Mouse (Mus musculus) layer of hippocampus, adult 9-11 months (tissue): Measurements from ENCODE around the gene Hnrnph1.

Experiments
- DNase-seq: peaks from one replicate; pipeline ENCODE4 v3.0.0; 2022

The Hnrnph1 gene

GRCm38 (mm10) chr11:50415563-50416241 is 38.9 kb downstream of the Hnrnph1 start:
- no peak for DNase-seq

DNA sequence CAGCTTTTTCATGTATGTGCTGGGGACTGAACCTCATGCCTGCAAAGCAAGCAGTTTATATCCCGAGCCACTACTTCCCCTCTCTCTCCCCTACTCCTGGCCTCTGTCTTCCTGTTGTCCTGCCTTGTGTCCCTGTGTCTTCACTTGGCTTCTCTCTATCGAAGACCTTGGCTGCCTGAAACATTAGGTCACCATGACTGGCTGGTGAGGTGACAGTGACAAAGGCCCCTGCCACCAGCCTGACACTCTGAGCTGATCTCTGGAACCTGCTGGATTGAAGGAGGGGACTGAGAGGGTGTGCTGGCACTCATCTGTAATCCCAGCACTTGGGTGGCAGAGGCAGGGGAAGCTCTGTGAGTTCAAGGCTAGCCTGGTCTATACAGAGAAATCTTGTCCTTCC is 41.1 kb downstream of the Hnrnph1 start:
- DNase-seq: no peak

- no peak for DNase-seq
Observed at GRCm38 (mm10) chr11:50421461-50421860, 44.7 kb downstream of the Hnrnph1 start.

GRCm38 (mm10) chr11:50421934-50422780 is 45.4 kb downstream of the Hnrnph1 start:
- peak; percentile 71 for DNase-seq

DNA sequence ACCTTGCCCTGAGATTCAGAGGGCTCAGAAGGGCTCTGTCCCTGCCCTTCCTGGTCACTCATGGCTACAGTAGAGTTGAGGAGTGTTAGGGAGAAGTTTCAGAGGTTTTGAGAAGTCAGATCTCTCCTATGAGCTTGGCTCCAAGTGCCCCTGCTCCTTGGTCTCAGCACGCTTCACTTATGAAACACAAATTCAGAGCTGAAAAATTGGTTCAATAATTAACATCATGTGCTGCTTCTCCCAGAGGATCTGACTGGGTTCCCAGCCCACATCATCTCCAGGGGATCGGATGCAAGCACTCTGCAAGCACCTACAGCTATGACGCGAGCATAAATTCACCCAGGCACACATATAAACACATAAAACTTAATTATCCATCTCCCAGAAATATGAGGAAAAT is 49.3 kb downstream of the Hnrnph1 start:
- DNase-seq: no peak

GRCm38 (mm10) chr11:50430277-50431133 is 53.7 kb downstream of the Hnrnph1 start, which contains the start of gene Rufy1:
TSS of gene Rufy1 (minus strand) at chr11:50431125.
- peak; percentile 82 for DNase-seq

DNA sequence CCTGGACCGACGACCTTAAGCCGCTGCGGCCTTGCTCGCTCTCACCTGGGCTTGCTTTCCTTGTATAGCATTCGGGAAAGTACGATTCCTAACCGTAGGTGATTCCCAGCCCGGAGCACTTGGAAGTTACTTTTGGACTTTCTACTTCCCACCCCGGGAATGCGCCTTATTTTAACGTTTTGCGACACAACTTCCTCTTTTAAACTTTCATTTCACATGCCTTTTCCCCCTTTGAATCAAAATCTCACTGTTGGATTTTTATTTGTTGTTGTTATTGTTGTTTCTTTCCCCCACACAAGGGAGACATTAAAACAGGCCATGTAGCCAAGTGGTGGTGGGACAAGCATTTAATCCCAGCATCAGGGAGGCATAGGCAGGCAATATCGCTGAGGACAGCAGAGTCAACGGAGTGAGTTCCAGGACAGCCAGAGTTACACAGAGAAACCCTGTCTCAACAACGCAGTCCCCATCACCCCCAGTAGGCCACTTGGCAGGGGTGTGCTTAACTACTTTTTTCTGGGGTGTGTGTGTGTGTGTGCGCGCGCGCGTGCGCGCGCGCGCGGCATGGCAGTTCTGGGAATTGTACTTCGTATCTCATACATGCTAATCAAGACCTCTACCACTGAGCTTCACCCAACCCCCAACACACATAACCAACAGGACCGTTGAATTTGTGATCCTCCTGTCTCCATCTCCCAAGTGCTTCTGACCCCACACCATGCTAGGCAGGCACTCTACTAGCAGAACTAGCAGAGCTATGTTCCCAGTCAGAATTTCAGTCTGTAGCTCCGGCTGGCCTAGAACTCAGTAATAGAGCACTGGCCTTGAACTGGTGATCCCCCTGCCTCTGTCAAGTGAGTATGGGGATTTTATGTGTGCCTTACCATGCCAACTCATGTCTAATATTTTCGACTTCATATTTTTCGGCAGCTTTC is 54.6 kb downstream of the Hnrnph1 start:
- no peak for DNase-seq

DNA sequence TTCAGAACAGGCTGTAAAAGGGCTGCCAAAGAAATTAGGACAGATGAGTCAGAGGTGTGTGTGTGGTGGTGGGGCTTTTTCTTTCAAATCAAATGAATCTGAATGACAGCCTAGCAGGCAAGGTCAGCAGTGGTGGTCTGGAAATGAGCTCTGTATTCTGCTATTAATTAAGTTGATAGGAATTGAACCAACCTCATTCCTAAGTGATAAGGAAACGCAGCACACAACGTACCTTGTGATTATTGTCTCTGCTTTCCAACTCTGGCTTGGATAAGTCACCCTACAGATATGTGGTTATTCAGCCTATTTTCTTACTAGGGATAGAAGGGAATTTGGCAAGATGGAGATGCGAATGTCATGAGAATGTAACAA is 55.3 kb downstream of the Hnrnph1 start:
- no peak for DNase-seq

GRCm38 (mm10) chr11:50432896-50433295 is 56.1 kb downstream of the Hnrnph1 start:
- no peak for DNase-seq
